Mouse (Mus musculus) neutrophil, adult 83 days (primary cell): Measurements from ENCODE around the gene Olfr1026. TPM values are rescaled to one million over a fixed set of nuclear protein-coding genes. Genes with fewer than 3 reads are reported as not detected.

ENCODE experiments used
- total RNA-seq, 2 experiments: library from RNA; stranded (reverse); gene quantifications; one replicate each; pipeline ENCODE4 v1.2.4; 2023

Olfr1026 gene
- not detected for total RNA-seq

GRCm38 (mm10) chr2:85921258-85921657, at the start of gene Olfr1026:
Gene Olfr1026, plus strand, starts transcription at chr2:85921558.

DNA sequence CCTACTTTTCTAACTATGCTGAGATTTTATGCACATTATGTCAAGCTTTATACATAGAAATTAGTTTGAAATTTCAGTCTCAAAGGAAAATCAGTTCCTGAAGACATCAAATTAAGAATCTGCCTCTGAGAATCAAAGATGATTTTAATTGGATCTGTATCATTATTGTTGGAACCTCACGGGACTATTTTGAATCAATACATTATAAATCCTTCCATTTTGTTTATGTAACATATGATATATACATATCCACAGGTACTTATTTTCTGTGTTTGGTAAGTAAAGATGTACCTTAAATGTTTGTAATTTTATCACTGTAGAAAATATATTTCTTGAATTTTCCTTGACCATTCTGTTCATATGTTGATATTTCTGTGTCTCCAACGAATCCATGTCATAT, 36.0 kb upstream of the Olfr1026 start, which contains the start of gene Olfr1023:
Gene Olfr1023 (plus strand): TSS at position 301 of the 400 bp plus-strand sequence.

DNA sequence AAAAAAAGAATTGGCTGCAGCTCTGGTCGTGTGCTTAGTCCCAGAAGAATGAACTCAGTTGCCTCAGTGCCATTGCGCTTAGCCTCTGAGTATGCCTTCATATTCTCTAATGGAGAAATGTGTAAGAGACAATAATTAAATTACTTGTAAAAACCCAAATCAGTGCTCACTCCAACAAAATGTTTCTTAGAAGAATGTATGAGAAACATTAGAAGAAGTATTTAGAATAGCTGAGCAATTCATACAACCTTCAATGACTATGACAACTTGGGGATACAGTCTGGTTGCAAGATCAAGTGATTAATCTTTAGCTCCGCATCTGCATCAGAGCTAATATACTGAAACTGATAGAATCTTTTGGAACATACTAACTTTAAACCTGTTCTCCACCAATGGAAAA, 16.4 kb upstream of the Olfr1026 start, which contains the start of gene Olfr1024:
Gene Olfr1024 (minus strand): TSS at position 101 of the 400 bp plus-strand sequence.

GRCm38 (mm10) chr2:85914893-85915292, 6.5 kb upstream of the Olfr1026 start, which contains the start of gene Olfr1025-ps1:
Gene Olfr1025-ps1, plus strand, starts transcription at chr2:85915193.

GRCm38 (mm10) chr2:85950137-85950536, 28.8 kb downstream of the Olfr1026 start, which contains the start of gene Olfr1028:
Gene Olfr1028, plus strand, starts transcription at chr2:85950437.

DNA sequence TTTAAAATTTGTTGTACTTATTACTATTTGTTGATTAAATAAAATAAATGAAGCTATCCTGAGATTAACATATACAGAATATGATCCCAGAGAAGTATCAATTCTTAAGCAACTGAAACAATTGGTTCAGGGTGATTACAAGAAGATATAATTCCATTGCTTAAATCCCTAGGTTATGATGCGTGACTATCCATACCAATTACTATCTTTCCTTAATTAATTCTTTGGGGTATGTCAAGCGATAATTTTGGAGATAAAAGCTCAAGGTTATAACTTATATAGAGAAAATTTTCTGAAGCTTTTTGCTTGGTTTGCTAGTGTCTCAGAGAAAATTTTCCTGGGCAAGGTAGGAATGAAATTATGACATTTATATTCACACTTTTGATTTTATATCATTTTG, 52.2 kb downstream of the Olfr1026 start, which contains the start of gene Olfr1029:
Gene Olfr1029 (plus strand): TSS at position 301 of the 400 bp plus-strand sequence.

Other genes starting within 250 kb of the Olfr1026 start
- gene Olfr1006, start 242.8 kb upstream of the Olfr1026 start, total RNA-seq = not detected
- gene Olfr1008, start 232.1 kb upstream of the Olfr1026 start, total RNA-seq = not detected
- not detected for gene Olfr1009, start 206.1 kb upstream of the Olfr1026 start, total RNA-seq
- gene Olfr1012, start 158.8 kb upstream of the Olfr1026 start, total RNA-seq = not detected
- not detected for gene Olfr1013, start 154.5 kb upstream of the Olfr1026 start, total RNA-seq
- gene Olfr1014, start 148.8 kb upstream of the Olfr1026 start, total RNA-seq = not detected
- not detected for gene Olfr1015, start 139.5 kb upstream of the Olfr1026 start, total RNA-seq
- gene Olfr1016, start 119.0 kb upstream of the Olfr1026 start, total RNA-seq = not detected
- gene Olfr1018, start 103.1 kb upstream of the Olfr1026 start, total RNA-seq = not detected
- gene Olfr1019, start 76.1 kb upstream of the Olfr1026 start, total RNA-seq = not detected
- gene Olfr1020, start 74.5 kb upstream of the Olfr1026 start, total RNA-seq = not detected
- not detected for gene Olfr1022, start 53.0 kb upstream of the Olfr1026 start, total RNA-seq
- gene Olfr1023, start 35.9 kb upstream of the Olfr1026 start, total RNA-seq = not detected
- not detected for gene Olfr1024, start 16.5 kb upstream of the Olfr1026 start, total RNA-seq
- gene Olfr1025-ps1, start 6.4 kb upstream of the Olfr1026 start, total RNA-seq = not detected
- not detected for gene Olfr1028, start 28.9 kb downstream of the Olfr1026 start, total RNA-seq
- gene Olfr1029, start 52.3 kb downstream of the Olfr1026 start, total RNA-seq = not detected
- gene Olfr1030, start 57.7 kb downstream of the Olfr1026 start, total RNA-seq = not detected
- not detected for gene Olfr1031, start 68.7 kb downstream of the Olfr1026 start, total RNA-seq
- not detected for gene Olfr1032, start 84.0 kb downstream of the Olfr1026 start, total RNA-seq
- not detected for gene Olfr1033, start 99.1 kb downstream of the Olfr1026 start, total RNA-seq
- gene Olfr1034, start 124.3 kb downstream of the Olfr1026 start, total RNA-seq = not detected
- not detected for gene Olfr1036, start 152.4 kb downstream of the Olfr1026 start, total RNA-seq
- gene Olfr1037, start 165.8 kb downstream of the Olfr1026 start, total RNA-seq = not detected
- not detected for gene Olfr1039, start 214.4 kb downstream of the Olfr1026 start, total RNA-seq
- gene Olfr1040, start 225.2 kb downstream of the Olfr1026 start, total RNA-seq = not detected
- not detected for gene Olfr1042, start 240.3 kb downstream of the Olfr1026 start, total RNA-seq
- not detected for gene Olfr1043, start 246.0 kb downstream of the Olfr1026 start, total RNA-seq